Mouse (Mus musculus) ES-Bruce4 (cell line): ENCODE data around the gene Kncn. TPM values are rescaled to one million over a fixed set of nuclear protein-coding genes. Genes with fewer than 3 reads are reported as not detected.

Source experiments
- H3K27ac ChIP-seq: 2 replicates; pipeline ENCODE4 v1.5.1; 2012; ENCODE audit warnings: low read length, inconsistent platforms; ENCODE audit not compliant: insufficient read depth
- H3K27me3 ChIP-seq: 2 replicates; pipeline ENCODE4 v1.6.1; 2012; ENCODE audit warnings: mild to moderate bottlenecking, low read length, inconsistent platforms; ENCODE audit not compliant: control insufficient read depth, poor library complexity, insufficient read depth, severe bottlenecking
- H3K36me3 ChIP-seq: 2 replicates; pipeline ENCODE4 v1.6.1; 2012; ENCODE audit warnings: inconsistent platforms, mild to moderate bottlenecking, low read length, moderate library complexity; ENCODE audit not compliant: control insufficient read depth, poor library complexity, insufficient read depth, severe bottlenecking
- H3K4me1 ChIP-seq: one replicate; pipeline ENCODE4 v1.8.1; 2011; ENCODE audit warnings: low read length; ENCODE audit not compliant: control insufficient read depth, insufficient read depth
- H3K4me3 ChIP-seq: 2 replicates; pipeline ENCODE4 v1.5.1; 2011; ENCODE audit warnings: low read depth, mild to moderate bottlenecking, low read length
- H3K9ac ChIP-seq: 2 replicates; pipeline ENCODE4 v1.6.1; 2012; ENCODE audit warnings: low read depth, mild to moderate bottlenecking, inconsistent platforms; ENCODE audit not compliant: poor library complexity, severe bottlenecking
- H3K9me3 ChIP-seq: replicated peaks from 2 replicates; pipeline ENCODE4 v1.6.1; 2012; ENCODE audit warnings: mild to moderate bottlenecking, low read length, inconsistent platforms; ENCODE audit not compliant: control insufficient read depth, poor library complexity, insufficient read depth, severe bottlenecking
- CTCF ChIP-seq: IDR thresholded peaks from one replicate; pipeline ENCODE4 v1.8.1; 2011; ENCODE audit warnings: low read depth, low read length
- EP300 ChIP-seq: IDR thresholded peaks from 2 replicates; pipeline ENCODE4 v1.6.1; 2011; ENCODE audit warnings: low read depth, low read length; ENCODE audit not compliant: insufficient read depth
- POLR2A ChIP-seq: IDR thresholded peaks from one replicate; pipeline ENCODE4 v1.8.1; 2011; ENCODE audit warnings: low read length; ENCODE audit not compliant: insufficient read depth
- polyA plus RNA-seq: library from polyadenylated mRNA; stranded (reverse); fragments of >200 nt; gene quantifications from 2 replicates; pipeline ENCODE4 v1.2.4, GENCODE M21; 2011; ENCODE audit warnings: low read depth; ENCODE audit not compliant: missing spikeins, insufficient read depth, insufficient read length

Gene Kncn
- polyA plus RNA-seq, 1 experiment, result not detected

- no peak overlapping the region for H3K4me3 ChIP-seq
- no peaks in the 10 kb centered on the region for H3K27me3 ChIP-seq
- no peaks in the 10 kb centered on the region for H3K4me1 ChIP-seq
- no peaks in the 10 kb centered on the region for H3K9me3 ChIP-seq
- no peaks in the 10 kb centered on the region for H3K36me3 ChIP-seq
- H3K9ac ChIP-seq, result no peak overlapping the region
- no peak for TF ChIP-seq CTCF
- TF ChIP-seq EP300, result no peak
- no peak for TF ChIP-seq POLR2A
- no peak overlapping the region for H3K27ac ChIP-seq
Observed at GRCm38 (mm10) chr4:115863880-115864279, 20.3 kb upstream of the Kncn start.

- H3K27ac ChIP-seq, result no peak overlapping the region
Observed at GRCm38 (mm10) chr4:115869512-115870210, 14.5 kb upstream of the Kncn start.

GRCm38 (mm10) chr4:115873231-115873630, 11.0 kb upstream of the Kncn start:
- Histone ChIP-seq H3K9me3 (no peaks in the 10 kb centered on the region), H3K27me3 (no peaks in the 10 kb centered on the region), H3K9ac (no peak overlapping the region), H3K4me3 (no peak overlapping the region), H3K36me3 (no peaks in the 10 kb centered on the region), H3K4me1 (no peaks in the 10 kb centered on the region), H3K27ac (no peak overlapping the region)
- TF ChIP-seq POLR2A, result no peak
- TF ChIP-seq EP300, result no peak
- TF ChIP-seq CTCF, result no peak

More at GRCm38 (mm10) chr4:115869512-115870210, 14.5 kb upstream of the Kncn start:
- Histone ChIP-seq H3K4me3 (no peak overlapping the region), H3K9ac (no peak overlapping the region), H3K36me3 (no peaks in the 10 kb centered on the region), H3K9me3 (no peaks in the 10 kb centered on the region), H3K4me1 (no peaks in the 10 kb centered on the region), H3K27me3 (no peaks in the 10 kb centered on the region)
- no peak for TF ChIP-seq POLR2A
- no peak for TF ChIP-seq CTCF
- TF ChIP-seq EP300, result no peak

- Histone ChIP-seq H3K27me3 (no peaks in the 10 kb centered on the region), H3K9me3 (no peaks in the 10 kb centered on the region), H3K9ac (no peak overlapping the region), H3K36me3 (no peaks in the 10 kb centered on the region), H3K27ac (no peak overlapping the region), H3K4me1 (peaks cover 2% of the 10 kb centered on the region), H3K4me3 (no peak overlapping the region)
- no peak for TF ChIP-seq POLR2A
- TF ChIP-seq EP300, result peak; percentile 36; the same call in 1 of the 2 replicates
- no peak for TF ChIP-seq CTCF
Observed at GRCm38 (mm10) chr4:115878216-115878678, 6.0 kb upstream of the Kncn start.

- H3K27me3 ChIP-seq, result no peaks in the 10 kb centered on the region
- peaks cover 2% of the 10 kb centered on the region for H3K4me1 ChIP-seq
- no peaks in the 10 kb centered on the region for H3K9me3 ChIP-seq
- H3K4me3 ChIP-seq, result no peak overlapping the region
- H3K27ac ChIP-seq, result no peak overlapping the region
- H3K36me3 ChIP-seq, result no peaks in the 10 kb centered on the region
- TF ChIP-seq CTCF (no peak), POLR2A (no peak), EP300 (no peak)
- H3K9ac ChIP-seq, result no peak overlapping the region
Observed at GRCm38 (mm10) chr4:115878828-115879227, 5.4 kb upstream of the Kncn start.

GRCm38 (mm10) chr4:115881183-115881582, 3.0 kb upstream of the Kncn start:
- Histone ChIP-seq H3K27ac (no peak overlapping the region), H3K4me1 (peaks cover 2% of the 10 kb centered on the region), H3K36me3 (no peaks in the 10 kb centered on the region), H3K9ac (no peak overlapping the region), H3K9me3 (no peaks in the 10 kb centered on the region), H3K27me3 (no peaks in the 10 kb centered on the region), H3K4me3 (no peak overlapping the region)
- TF ChIP-seq CTCF (no peak), EP300 (no peak), POLR2A (no peak)
